Mouse (Mus musculus) heart, embryonic 10.5 days (tissue): ENCODE measurements around the gene Malrd1. TPM values are rescaled to one million over a fixed set of nuclear protein-coding genes. Genes with fewer than 3 reads are reported as not detected.
"Not testable (repeated sequence)": the region's sequence is repeated elsewhere in the genome, so short reads cannot be mapped to it uniquely, and the experiment has no call there.

ENCODE experiments used
- DNase-seq: peaks from one replicate; pipeline ENCODE4 v3.0.0-alpha.2; 2017; ENCODE audit warnings: low spot score
- H3K27ac ChIP-seq: fragments of 300-500 bp; sonication (generic); 2 replicates; pipeline ENCODE4 v1.5.1; 2016; ENCODE audit warnings: mild to moderate bottlenecking
- H3K27me3 ChIP-seq: fragments of 300-500 bp; sonication (generic); 2 replicates; pipeline ENCODE4 v1.6.1; 2016; ENCODE audit warnings: mild to moderate bottlenecking; ENCODE audit not compliant: poor library complexity, insufficient read depth, severe bottlenecking
- H3K36me3 ChIP-seq: fragments of 300-500 bp; sonication (generic); 2 replicates; pipeline ENCODE4 v1.6.1; 2016; ENCODE audit warnings: mild to moderate bottlenecking, moderate library complexity
- H3K4me1 ChIP-seq: fragments of 300-500 bp; sonication (generic); 2 replicates; pipeline ENCODE4 v1.6.1; 2016; ENCODE audit warnings: mild to moderate bottlenecking
- H3K4me3 ChIP-seq: fragments of 300-500 bp; sonication (generic); 2 replicates; pipeline ENCODE4 v1.5.1; 2016; ENCODE audit warnings: mild to moderate bottlenecking, moderate library complexity
- H3K9me3 ChIP-seq: fragments of 300-500 bp; sonication (generic); 2 replicates; pipeline ENCODE4 v1.6.1; 2016; ENCODE audit warnings: mild to moderate bottlenecking, moderate library complexity
- WGBS: fragments of 180-500 bp; shearing (Covaris S2); methylation state at CpG from one replicate; pipeline ENCODE4 v1.1.7; 2016; 5-methylcytosine and 5-hydroxymethylcytosine counted together
- polyA plus RNA-seq: library from polyadenylated mRNA; unstranded; fragments of >200 nt; fragmentation: Nextera tagmentation; extraction: Ambion mirVana; gene quantifications from 2 replicates; pipeline ENCODE4 v1.2.1, GENCODE M21; 2016

Malrd1 gene
- polyA plus RNA-seq, 1 experiment from 2014 or later = not detected

GRCm38 (mm10) chr2:15893418-15894120, 367.3 kb downstream of the Malrd1 start:
- Histone ChIP-seq H3K27me3 (no peaks in the 10 kb centered on the region), H3K9me3 (no peaks in the 10 kb centered on the region), H3K4me3 (no peak overlapping the region), H3K4me1 (no peaks in the 10 kb centered on the region), H3K27ac (no peak overlapping the region), H3K36me3 (no peaks in the 10 kb centered on the region)
- WGBS = 60% methylated on average over 1 of the region's 1 CpGs
- no peak for DNase-seq

DNA sequence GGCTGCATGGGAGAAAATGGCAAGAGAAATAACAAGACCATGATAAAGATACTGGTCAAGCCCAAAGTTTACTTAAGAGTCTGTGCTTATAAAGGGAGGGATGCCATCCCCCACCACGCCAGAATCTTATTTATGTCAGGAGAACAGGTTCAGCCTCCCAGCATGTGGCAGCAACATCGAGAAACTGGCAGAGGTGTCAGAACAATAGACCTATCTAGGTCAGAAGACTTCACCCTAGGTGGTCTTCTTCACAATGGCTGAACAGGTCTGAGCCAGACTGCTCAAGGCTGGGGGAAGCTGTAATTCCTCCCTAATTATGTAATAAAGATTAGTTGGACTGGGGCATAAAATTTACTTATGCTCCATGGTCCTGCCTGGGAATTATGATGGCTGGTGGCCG, 399.2 kb downstream of the Malrd1 start:
- H3K4me1 ChIP-seq = no peaks in the 10 kb centered on the region
- H3K27me3 ChIP-seq = no peaks in the 10 kb centered on the region
- no peaks in the 10 kb centered on the region for H3K9me3 ChIP-seq
- no peak for DNase-seq
- no peaks in the 10 kb centered on the region for H3K36me3 ChIP-seq
- 48% methylated on average over 3 of the region's 3 CpGs for WGBS
- H3K4me3 ChIP-seq = no peak overlapping the region
- H3K27ac ChIP-seq = no peak overlapping the region

DNA sequence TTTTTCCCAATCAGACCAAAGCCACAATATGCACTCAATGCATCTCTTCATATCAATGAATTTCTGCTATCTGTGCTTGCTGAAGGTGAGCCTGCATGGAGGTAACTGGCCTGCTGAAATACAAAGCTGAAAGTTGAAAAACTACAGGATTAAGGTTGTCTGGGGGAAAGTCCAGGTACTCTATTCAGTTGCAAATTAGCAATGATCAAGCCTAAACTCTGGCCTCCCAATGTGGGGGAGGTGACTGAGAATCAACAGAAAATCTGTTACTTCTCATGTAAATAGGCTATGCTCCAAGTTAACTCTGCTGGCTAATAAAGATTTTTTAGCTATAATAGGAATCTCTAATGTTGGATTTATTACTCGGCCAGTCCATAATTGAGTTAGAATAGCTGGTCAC, 399.8 kb downstream of the Malrd1 start:
- no peaks in the 10 kb centered on the region for H3K4me1 ChIP-seq
- H3K27ac ChIP-seq = no peak overlapping the region
- H3K9me3 ChIP-seq = no peaks in the 10 kb centered on the region
- no peak for DNase-seq
- 61% methylated on average over 1 of the region's 1 CpGs for WGBS
- no peak overlapping the region for H3K4me3 ChIP-seq
- H3K36me3 ChIP-seq = no peaks in the 10 kb centered on the region
- no peaks in the 10 kb centered on the region for H3K27me3 ChIP-seq

DNA sequence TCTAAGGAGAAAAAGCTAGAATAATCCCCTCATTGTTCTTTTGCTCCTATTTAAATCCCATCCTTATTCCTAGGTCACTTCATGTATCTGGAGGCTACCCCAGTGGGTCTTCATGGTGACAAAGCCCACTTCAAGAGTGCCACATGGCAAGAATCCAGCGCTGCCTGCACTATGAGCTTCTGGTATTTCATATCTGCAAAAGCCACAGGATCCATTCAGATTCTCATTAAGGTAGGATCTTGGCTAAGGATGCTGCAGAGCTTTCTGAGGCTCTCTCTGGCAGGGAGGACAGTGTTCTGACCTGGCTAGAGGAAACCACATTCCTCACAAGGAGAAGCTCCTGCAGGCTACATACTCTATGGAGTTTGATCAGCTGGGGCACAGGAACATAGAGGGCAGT, 405.2 kb downstream of the Malrd1 start:
- Histone ChIP-seq H3K27me3 (no peaks in the 10 kb centered on the region), H3K4me3 (no peak overlapping the region), H3K36me3 (no peaks in the 10 kb centered on the region), H3K4me1 (no peaks in the 10 kb centered on the region), H3K9me3 (no peaks in the 10 kb centered on the region), H3K27ac (no peak overlapping the region)
- DNase-seq = no peak
- WGBS = 86% methylated on average over 1 of the region's 1 CpGs

DNA sequence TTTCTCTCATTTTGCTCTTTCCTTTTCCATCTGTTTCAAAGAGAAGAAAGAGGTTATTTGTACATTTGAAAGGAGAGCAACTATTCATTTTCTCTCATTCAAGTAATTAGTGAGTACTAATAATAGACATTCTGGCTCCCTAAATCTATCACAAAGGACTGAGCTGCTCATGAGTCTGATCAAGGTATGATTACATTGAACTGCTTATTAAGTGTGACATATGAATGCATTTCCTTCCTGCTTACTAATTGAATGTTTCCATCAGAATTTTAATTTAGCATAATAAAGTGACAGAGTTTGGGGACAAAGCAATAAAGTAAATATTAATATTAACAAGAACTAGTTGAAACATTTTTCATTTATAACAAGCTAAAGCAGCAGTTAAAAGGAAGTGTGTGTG, 405.6 kb downstream of the Malrd1 start:
- Histone ChIP-seq H3K4me3 (no peak overlapping the region), H3K9me3 (no peaks in the 10 kb centered on the region), H3K36me3 (no peaks in the 10 kb centered on the region), H3K27ac (no peak overlapping the region), H3K27me3 (no peaks in the 10 kb centered on the region), H3K4me1 (no peaks in the 10 kb centered on the region)
- DNase-seq = no peak

GRCm38 (mm10) chr2:15932340-15932739, 406.1 kb downstream of the Malrd1 start:
- Histone ChIP-seq H3K27me3 (no peaks in the 10 kb centered on the region), H3K36me3 (no peaks in the 10 kb centered on the region), H3K9me3 (no peaks in the 10 kb centered on the region), H3K4me3 (no peak overlapping the region), H3K4me1 (no peaks in the 10 kb centered on the region), H3K27ac (no peak overlapping the region)
- no peak for DNase-seq
- 83% methylated on average over 1 of the region's 1 CpGs for WGBS

- WGBS = 71% methylated on average over 2 of the region's 2 CpGs
- Histone ChIP-seq H3K36me3 (no peaks in the 10 kb centered on the region), H3K4me1 (no peaks in the 10 kb centered on the region), H3K9me3 (no peaks in the 10 kb centered on the region), H3K27me3 (no peaks in the 10 kb centered on the region), H3K27ac (no peak overlapping the region), H3K4me3 (no peak overlapping the region)
- DNase-seq = no peak
These were observed 476.6 kb downstream of the Malrd1 start for GRCm38 (mm10) chr2:16002925-16003324.

- not testable (repeated sequence) for DNase-seq, H3K4me3 ChIP-seq, H3K27ac ChIP-seq, H3K4me1 ChIP-seq, H3K27me3 ChIP-seq, H3K9me3 ChIP-seq, H3K36me3 ChIP-seq
- WGBS = 72% methylated on average over 2 of the region's 2 CpGs
These were observed 490.8 kb downstream of the Malrd1 start for GRCm38 (mm10) chr2:16017046-16017445.

- H3K27ac ChIP-seq, DNase-seq, H3K4me3 ChIP-seq, H3K36me3 ChIP-seq, H3K9me3 ChIP-seq, H3K4me1 ChIP-seq, H3K27me3 ChIP-seq: not testable (repeated sequence)
These were observed 491.4 kb downstream of the Malrd1 start for GRCm38 (mm10) chr2:16017719-16018118.

DNA sequence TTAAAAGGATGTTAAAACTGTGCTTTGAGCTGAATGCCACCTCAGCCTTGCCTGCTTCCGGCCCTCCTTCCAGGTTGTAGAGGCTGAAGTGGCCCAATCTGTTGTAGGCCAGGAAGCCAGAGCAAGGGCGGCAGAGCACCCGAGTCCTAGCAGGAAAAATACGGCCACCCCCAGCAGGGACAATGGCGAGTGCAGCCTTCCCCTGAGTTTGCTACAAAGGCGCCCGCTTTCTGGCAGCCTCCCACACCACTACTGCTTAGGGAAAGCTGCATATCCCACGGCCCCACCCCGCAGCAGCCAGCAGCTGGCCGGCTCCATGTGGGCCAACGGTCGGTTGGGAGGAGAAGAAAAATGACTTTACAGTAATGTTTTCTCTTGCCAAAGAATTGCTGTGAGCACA, 503.5 kb downstream of the Malrd1 start:
- no peak for DNase-seq

GRCm38 (mm10) chr2:16031559-16031958, 505.3 kb downstream of the Malrd1 start:
- H3K36me3 ChIP-seq = no peaks in the 10 kb centered on the region
- H3K4me3 ChIP-seq = no peak overlapping the region
- no peaks in the 10 kb centered on the region for H3K27me3 ChIP-seq
- no peak for DNase-seq
- 66% methylated on average over 4 of the region's 4 CpGs for WGBS
- H3K27ac ChIP-seq = no peak overlapping the region
- no peaks in the 10 kb centered on the region for H3K4me1 ChIP-seq
- H3K9me3 ChIP-seq = no peaks in the 10 kb centered on the region

More for the DNA sequence above, 503.5 kb downstream of the Malrd1 start:
- H3K36me3 ChIP-seq = no peaks in the 10 kb centered on the region
- no peaks in the 10 kb centered on the region for H3K4me1 ChIP-seq
- H3K9me3 ChIP-seq = no peaks in the 10 kb centered on the region
- no peak overlapping the region for H3K4me3 ChIP-seq
- no peaks in the 10 kb centered on the region for H3K27me3 ChIP-seq
- H3K27ac ChIP-seq = no peak overlapping the region
- 63% methylated on average over 12 of the region's 12 CpGs for WGBS

- Histone ChIP-seq H3K27ac (no peak overlapping the region), H3K4me1 (no peaks in the 10 kb centered on the region), H3K36me3 (no peaks in the 10 kb centered on the region), H3K4me3 (no peak overlapping the region), H3K27me3 (no peaks in the 10 kb centered on the region), H3K9me3 (no peaks in the 10 kb centered on the region)
- DNase-seq = no peak
- 60% methylated on average over 3 of the region's 3 CpGs for WGBS
These were observed 506.5 kb downstream of the Malrd1 start for GRCm38 (mm10) chr2:16032804-16033203.

- Histone ChIP-seq H3K4me3 (no peak overlapping the region), H3K36me3 (no peaks in the 10 kb centered on the region), H3K4me1 (no peaks in the 10 kb centered on the region), H3K27ac (no peak overlapping the region), H3K27me3 (no peaks in the 10 kb centered on the region), H3K9me3 (no peaks in the 10 kb centered on the region)
- no peak for DNase-seq
- 44% methylated on average over 3 of the region's 3 CpGs for WGBS
These were observed 584.4 kb downstream of the Malrd1 start for GRCm38 (mm10) chr2:16110696-16111095.

GRCm38 (mm10) chr2:16113333-16113732, 587.1 kb downstream of the Malrd1 start:
- no peaks in the 10 kb centered on the region for H3K9me3 ChIP-seq

More at GRCm38 (mm10) chr2:16113333-16113732, 587.1 kb downstream of the Malrd1 start:
- Histone ChIP-seq H3K27me3 (no peaks in the 10 kb centered on the region), H3K4me3 (no peak overlapping the region), H3K36me3 (no peaks in the 10 kb centered on the region), H3K27ac (no peak overlapping the region), H3K4me1 (no peaks in the 10 kb centered on the region)
- DNase-seq = no peak
- 63% methylated on average over 2 of the region's 2 CpGs for WGBS
